Mouse (Mus musculus): ENCODE data around the gene Gm17079. TPM values are rescaled to one million over a fixed set of nuclear protein-coding genes. Genes with fewer than 3 reads are reported as not detected.
A peak's percentile ranks its signal among the peaks of the same experiment; 100 is the strongest.
"Not testable (repeated sequence)": the region's sequence is repeated elsewhere in the genome, so short reads cannot be mapped to it uniquely, and the experiment has no call there.

Gene Gm17079
- polyA plus RNA-seq (2015; fragmentation: Nextera tagmentation; extraction: Ambion mirVana): not detected in 2 replicates

- 69% methylated on average over 1 of the region's 2 CpGs for WGBS
- H3K36me3 ChIP-seq; H3K4me3 ChIP-seq; H3K9me3 ChIP-seq; H3K4me2 ChIP-seq; H3K27me3 ChIP-seq (replicated peaks); H3K9ac ChIP-seq; ATAC-seq (ENCODE audit: extremely low read depth, insufficient number of reproducible peaks, low FRiP score, low TSS enrichment); H3K4me1 ChIP-seq; H3K27ac ChIP-seq (replicated peaks): not testable (repeated sequence)
Observed at GRCm38 (mm10) chr14:51695368-51695767, at the start of gene Gm17079. Gene Gm17079 (minus strand): TSS chr14:51695468.

- Histone ChIP-seq H3K9me3 (no peaks in the 10 kb centered on the region), H3K4me2 (peak overlapping the region; percentile 93), H3K4me3 (peak overlapping the region; percentile 57), H3K27me3 (replicated peaks) (peaks cover 63% of the 10 kb centered on the region), H3K9ac (peak overlapping the region; percentile 69), H3K27ac (replicated peaks) (no peak overlapping the region), H3K36me3 (no peaks in the 10 kb centered on the region), H3K4me1 (peaks cover 12% of the 10 kb centered on the region)
- ATAC-seq (ENCODE audit: extremely low read depth, insufficient number of reproducible peaks, low FRiP score, low TSS enrichment): no peak
- under 1% methylated on average over 42 of the region's 42 CpGs for WGBS
Observed at GRCm38 (mm10) chr14:51740347-51741170, 45.3 kb upstream of the Gm17079 start.

GRCm38 (mm10) chr14:51739150-51739993 is 44.1 kb upstream of the Gm17079 start:
- ATAC-seq (ENCODE audit: extremely low read depth, insufficient number of reproducible peaks, low FRiP score, low TSS enrichment): no peak
- Histone ChIP-seq H3K4me2 (peak overlapping the region; percentile 93), H3K9ac (no peak overlapping the region), H3K27ac (replicated peaks) (no peak overlapping the region), H3K36me3 (no peaks in the 10 kb centered on the region), H3K9me3 (no peaks in the 10 kb centered on the region), H3K27me3 (replicated peaks) (peaks cover 63% of the 10 kb centered on the region), H3K4me3 (peak overlapping the region; percentile 57), H3K4me1 (peaks cover 12% of the 10 kb centered on the region)
- WGBS: under 1% methylated on average over 24 of the region's 24 CpGs

GRCm38 (mm10) chr14:51738411-51739149 is 43.3 kb upstream of the Gm17079 start:
- no peak for ATAC-seq (ENCODE audit: extremely low read depth, insufficient number of reproducible peaks, low FRiP score, low TSS enrichment)
- H3K27me3 ChIP-seq (replicated peaks): peaks cover 61% of the 10 kb centered on the region
- 4% methylated on average over 29 of the region's 29 CpGs for WGBS

DNA sequence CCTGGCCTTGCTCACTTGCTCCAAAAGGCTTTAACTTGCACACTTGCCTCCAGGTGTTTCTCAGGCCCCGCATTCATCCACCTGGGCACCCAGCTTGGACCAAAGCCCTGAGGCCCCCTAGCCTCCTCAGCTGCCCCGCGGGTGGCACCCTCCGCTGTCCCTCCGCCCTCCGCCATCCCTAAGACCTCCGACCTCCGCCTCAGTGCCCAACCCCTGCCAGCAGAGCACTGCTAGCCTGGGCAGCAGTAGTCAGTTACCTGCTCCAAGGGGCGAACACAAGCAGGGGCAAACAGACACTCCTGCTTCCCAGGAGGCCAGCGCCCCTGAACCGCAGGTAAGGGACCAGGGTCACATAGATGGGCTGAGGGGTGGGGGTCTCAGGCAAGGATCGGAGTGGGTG is 42.7 kb upstream of the Gm17079 start:
- Histone ChIP-seq H3K9me3 (no peaks in the 10 kb centered on the region), H3K4me3 (no peak overlapping the region), H3K9ac (no peak overlapping the region), H3K36me3 (no peaks in the 10 kb centered on the region), H3K27me3 (replicated peaks) (peaks cover 58% of the 10 kb centered on the region), H3K27ac (replicated peaks) (no peak overlapping the region), H3K4me2 (no peak overlapping the region), H3K4me1 (peaks cover 12% of the 10 kb centered on the region)
- WGBS: 22% methylated on average over 12 of the region's 12 CpGs
- no peak for ATAC-seq (ENCODE audit: extremely low read depth, insufficient number of reproducible peaks, low FRiP score, low TSS enrichment)

More at GRCm38 (mm10) chr14:51738411-51739149, 43.3 kb upstream of the Gm17079 start:
- Histone ChIP-seq H3K9ac (no peak overlapping the region), H3K4me1 (peaks cover 12% of the 10 kb centered on the region), H3K36me3 (no peaks in the 10 kb centered on the region), H3K9me3 (no peaks in the 10 kb centered on the region), H3K27ac (replicated peaks) (no peak overlapping the region), H3K4me2 (peak overlapping the region; percentile 93), H3K4me3 (peak overlapping the region; percentile 57)

DNA sequence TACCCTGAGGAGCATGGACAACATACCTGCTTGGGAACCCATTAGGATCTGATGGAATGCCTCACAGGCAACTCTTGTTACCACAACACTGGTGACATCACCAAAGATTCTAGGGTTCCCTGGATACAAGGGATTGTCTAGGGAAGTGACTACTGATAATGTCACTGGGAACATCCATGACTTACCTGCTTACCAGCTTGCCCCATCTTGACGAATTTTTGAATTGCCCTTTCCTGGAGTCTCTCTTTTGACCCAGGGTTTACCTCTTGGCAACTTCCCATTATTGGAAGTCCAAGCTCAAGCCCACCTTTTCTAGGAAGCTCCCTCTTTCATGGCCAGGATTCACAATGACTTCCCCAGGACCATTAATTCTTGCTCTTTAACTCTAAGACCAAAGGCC is 21.8 kb upstream of the Gm17079 start, which contains the start of gene Gm5800:
Gm5800 (minus strand) TSS at position 101 of the 400 bp plus-strand sequence.
- Histone ChIP-seq H3K4me1 (no peaks in the 10 kb centered on the region), H3K27me3 (replicated peaks) (no peaks in the 10 kb centered on the region), H3K4me2 (no peak within 1 kb of the TSS), H3K36me3 (no peaks in the 10 kb centered on the region), H3K9me3 (no peaks in the 10 kb centered on the region), H3K4me3 (no peak within 1 kb of the TSS), H3K9ac (no peak within 1 kb of the TSS), H3K27ac (replicated peaks) (no peak within 1 kb of the TSS)
- 52% methylated on average over 1 of the region's 1 CpGs for WGBS
- ATAC-seq (ENCODE audit: extremely low read depth, insufficient number of reproducible peaks, low FRiP score, low TSS enrichment): no peak

DNA sequence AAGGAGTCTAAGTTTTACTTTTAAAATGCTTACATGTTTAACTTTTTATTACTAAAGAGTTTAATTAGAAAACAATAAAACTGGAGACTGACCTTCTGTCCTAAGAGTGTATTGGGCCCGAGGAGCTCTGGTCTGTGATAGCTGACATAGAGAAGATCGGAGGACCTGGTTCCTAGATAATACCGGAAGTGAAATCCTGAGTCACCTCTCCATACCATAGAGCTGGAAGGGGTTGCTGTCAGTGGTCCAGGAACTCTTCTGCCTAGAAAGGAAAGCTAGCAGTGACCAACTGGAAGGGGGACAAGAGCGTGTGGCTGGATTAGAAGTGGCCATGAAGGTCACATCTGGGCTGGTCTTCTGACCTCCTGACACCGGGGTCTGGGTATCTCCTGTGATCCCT is 18.0 kb downstream of the Gm17079 start:
- ATAC-seq (ENCODE audit: extremely low read depth, insufficient number of reproducible peaks, low FRiP score, low TSS enrichment): no peak
- no peaks in the 10 kb centered on the region for H3K9me3 ChIP-seq
- 83% methylated on average over 5 of the region's 5 CpGs for WGBS

More for the DNA sequence above, 18.0 kb downstream of the Gm17079 start:
- no peak overlapping the region for H3K4me3 ChIP-seq
- H3K9ac ChIP-seq: no peak overlapping the region
- no peaks in the 10 kb centered on the region for H3K4me1 ChIP-seq
- H3K36me3 ChIP-seq: no peaks in the 10 kb centered on the region
- no peak overlapping the region for H3K27ac ChIP-seq (replicated peaks)
- no peaks in the 10 kb centered on the region for H3K27me3 ChIP-seq (replicated peaks)
- no peak overlapping the region for H3K4me2 ChIP-seq

Other genes starting within 250 kb of the Gm17079 start
- gene Vmn2r89, start 243.6 kb downstream of the Gm17079 start, polyA plus RNA-seq (2015; fragmentation: Nextera tagmentation; extraction: Ambion mirVana): not detected in 2 replicates
- not detected in 2 replicates for gene Gm5622, start 142.7 kb downstream of the Gm17079 start, polyA plus RNA-seq (2015; fragmentation: Nextera tagmentation; extraction: Ambion mirVana)
- gene Gm17175, start 121.4 kb downstream of the Gm17079 start, polyA plus RNA-seq (2015; fragmentation: Nextera tagmentation; extraction: Ambion mirVana): not detected in 2 replicates
- not detected in 2 replicates for gene Gm17174, start 103.3 kb downstream of the Gm17079 start, polyA plus RNA-seq (2015; fragmentation: Nextera tagmentation; extraction: Ambion mirVana)
- gene Gm17078, start 84.2 kb downstream of the Gm17079 start, polyA plus RNA-seq (2015; fragmentation: Nextera tagmentation; extraction: Ambion mirVana): not detected in 2 replicates
- not detected in 2 replicates for gene Gm4181, start 59.8 kb downstream of the Gm17079 start, polyA plus RNA-seq (2015; fragmentation: Nextera tagmentation; extraction: Ambion mirVana)
- gene Gm5800, start 21.7 kb upstream of the Gm17079 start, polyA plus RNA-seq (2015; fragmentation: Nextera tagmentation; extraction: Ambion mirVana): not detected in 2 replicates
- gene Ang4, start 78.1 kb upstream of the Gm17079 start, polyA plus RNA-seq (2015; fragmentation: Nextera tagmentation; extraction: Ambion mirVana): not detected in 2 replicates
- gene AY358078, start 104.6 kb upstream of the Gm17079 start, polyA plus RNA-seq (2015; fragmentation: Nextera tagmentation; extraction: Ambion mirVana): not detected in 2 replicates
- not detected in 2 replicates for gene Ear6, start 158.2 kb upstream of the Gm17079 start, polyA plus RNA-seq (2015; fragmentation: Nextera tagmentation; extraction: Ambion mirVana)
- gene Mettl17, start 189.4 kb upstream of the Gm17079 start, polyA plus RNA-seq (2015; fragmentation: Nextera tagmentation; extraction: Ambion mirVana): 38.3 and 40.5 TPM in 2 replicates
- gene Slc39a2, start 197.4 kb upstream of the Gm17079 start, polyA plus RNA-seq (2015; fragmentation: Nextera tagmentation; extraction: Ambion mirVana): 0.13 and 0.48 TPM in 2 replicates
- 223 and 248 TPM in 2 replicates for gene Ndrg2, start 218.7 kb upstream of the Gm17079 start, polyA plus RNA-seq (2015; fragmentation: Nextera tagmentation; extraction: Ambion mirVana)
- gene Tppp2, start 223.0 kb upstream of the Gm17079 start, polyA plus RNA-seq (2015; fragmentation: Nextera tagmentation; extraction: Ambion mirVana): not detected in 2 replicates
- gene Rnase13, start 227.3 kb upstream of the Gm17079 start, polyA plus RNA-seq (2015; fragmentation: Nextera tagmentation; extraction: Ambion mirVana): not detected in 2 replicates